ENCODE assay signal across 14 mouse cellular contexts in the genomic region with DNA sequence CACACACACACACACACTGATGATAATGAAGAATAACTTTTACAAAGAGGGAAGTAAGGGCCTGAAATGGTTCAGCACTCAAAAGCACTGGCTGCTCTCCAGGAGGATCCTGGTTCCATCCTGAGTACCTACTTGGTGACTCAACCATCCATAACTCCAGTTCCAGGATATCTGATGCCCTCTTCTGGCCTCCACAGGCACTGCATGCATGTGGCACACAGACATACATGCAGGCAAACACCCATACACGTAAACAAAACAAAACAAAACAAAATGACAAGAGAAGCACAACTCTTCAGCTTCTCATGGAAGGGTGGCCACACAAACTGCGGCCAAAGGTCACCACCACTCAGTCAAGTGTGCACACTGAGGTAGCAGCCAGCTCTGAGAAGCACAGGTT.
DNase-seq lines count a peak whose midpoint lies in the region; ATAC-seq and TF ChIP-seq lines count a peak whose summit lies in the region.
"Had no signal": no experiment of that assay in that cellular context is flagged by ENCODE, and none has a peak within 500 bp of the region (broad histone marks: within the 10 kb centered on the region; RNA-seq: fewer than 3 reads in every experiment).

No protein-coding gene starts in this region.

- H3K36me3 ChIP-seq in liver, postnatal 0 days (replicated peaks; ENCODE audit: insufficient read depth, low read length), result no peaks in the 10 kb centered on the region
- no peaks in the 10 kb centered on the region for H3K36me3 ChIP-seq in liver, embryonic 11.5 days (ENCODE audit: control insufficient read depth, insufficient read depth, low read length)
- no peaks in the 10 kb centered on the region for H3K36me3 ChIP-seq in hindbrain, embryonic 14.5 days (replicated peaks; ENCODE audit: control insufficient read depth, insufficient read depth)
- H3K36me3 ChIP-seq: forebrain, embryonic 15.5 days; liver, embryonic 13.5 days; neural tube, embryonic 12.5 days had no signal

- H3K27ac ChIP-seq in liver, postnatal 0 days (ENCODE audit: low read depth), result no peak overlapping the region
- H3K27ac ChIP-seq in liver, embryonic 11.5 days (ENCODE audit: low read depth, low read length), result no peak overlapping the region
- H3K27ac ChIP-seq in embryonic fibroblast, embryonic 13.5 days (ENCODE audit: insufficient read depth, low read length), result no peak overlapping the region
- no peak overlapping the region for H3K27ac ChIP-seq in hindbrain, embryonic 14.5 days
- H3K27ac ChIP-seq: forebrain, embryonic 15.5 days; liver, embryonic 13.5 days; neural tube, embryonic 12.5 days had no signal

- WGBS in liver, postnatal 0 days (ENCODE audit: insufficient replicate concordance), result 84% methylated on average over 2 of the region's 2 CpGs
- WGBS in liver, embryonic 11.5 days, result 78% methylated on average over 2 of the region's 2 CpGs
- WGBS in hindbrain, embryonic 14.5 days, result 94% methylated on average over 2 of the region's 2 CpGs

- no peak overlapping the region for H3K4me3 ChIP-seq in liver, postnatal 0 days (ENCODE audit: low read depth, low read length)
- no peak overlapping the region for H3K4me3 ChIP-seq in liver, embryonic 11.5 days (ENCODE audit: low read depth, low read length)
- H3K4me3 ChIP-seq in embryonic fibroblast, embryonic 13.5 days (ENCODE audit: insufficient read depth, low read length), result no peak overlapping the region
- H3K4me3 ChIP-seq in hindbrain, embryonic 14.5 days (replicated peaks; ENCODE audit: low read length), result no peak overlapping the region
- H3K4me3 ChIP-seq: forebrain, embryonic 15.5 days; liver, embryonic 13.5 days; neural tube, embryonic 12.5 days had no signal

- ATAC-seq in liver, postnatal 0 days, result no peak
- no peak for ATAC-seq in liver, embryonic 11.5 days (replicated peaks; ENCODE audit: low FRiP score)
- no peak for ATAC-seq in hindbrain, embryonic 14.5 days (ENCODE audit: low FRiP score)
- ATAC-seq: forebrain, embryonic 15.5 days had no signal

- peak; percentile 46 for TF ChIP-seq CTCF in liver, postnatal 0 days (IDR thresholded peaks at IDR 0.05; ENCODE audit: low read depth)
- peak; percentile 5; the same call in 1 of the 2 replicates for TF ChIP-seq CTCF in embryonic fibroblast, embryonic 13.5 days (IDR thresholded peaks at IDR 0.05; ENCODE audit: borderline replicate concordance, insufficient read depth, low read length)

- no peak overlapping the region for H3K4me2 ChIP-seq in liver, postnatal 0 days (ENCODE audit: low read depth, low read length)
- H3K4me2 ChIP-seq in liver, embryonic 11.5 days, result no peak overlapping the region
- no peak overlapping the region for H3K4me2 ChIP-seq in hindbrain, embryonic 14.5 days (replicated peaks)
- H3K4me2 ChIP-seq: forebrain, embryonic 15.5 days; liver, embryonic 13.5 days; neural tube, embryonic 12.5 days had no signal

- DNase-seq in cerebellum, postnatal 14 days, result peak; percentile 18 to 24
- DNase-seq in cerebellum, adult 11 months, result no peak
- no peak for DNase-seq in liver, postnatal 0 days
- no peak for DNase-seq in liver, embryonic 11.5 days (ENCODE audit: low spot score)
- DNase-seq in CD4-positive helper T cell, adult 2 months (ENCODE audit: low read depth, low spot score), result peak; percentile 8
- DNase-seq in urinary bladder, postnatal 10 days (ENCODE audit: low spot score), result no peak
- DNase-seq in hindbrain, embryonic 14.5 days (ENCODE audit: low spot score), result no peak
- DNase-seq: adrenal gland, adult 8-10 months; heart, postnatal 10 days; liver, embryonic 13.5 days; retina, postnatal 1 day had no signal

- H3K9ac ChIP-seq in liver, postnatal 0 days (replicated peaks), result no peak overlapping the region
- no peak overlapping the region for H3K9ac ChIP-seq in liver, embryonic 11.5 days (ENCODE audit: low read depth, low read length)
- H3K9ac ChIP-seq in hindbrain, embryonic 14.5 days, result no peak overlapping the region
- H3K9ac ChIP-seq: forebrain, embryonic 15.5 days; liver, embryonic 13.5 days; neural tube, embryonic 12.5 days had no signal

- TF ChIP-seq EP300 in liver, postnatal 0 days (IDR thresholded peaks at IDR 0.05; ENCODE audit: low read depth), result no peak

- no peaks in the 10 kb centered on the region for H3K9me3 ChIP-seq in liver, postnatal 0 days (ENCODE audit: low read length)
- H3K9me3 ChIP-seq in liver, embryonic 11.5 days (ENCODE audit: control insufficient read depth, low read length), result no peaks in the 10 kb centered on the region
- H3K9me3 ChIP-seq in hindbrain, embryonic 14.5 days (ENCODE audit: control insufficient read depth, low read length), result no peaks in the 10 kb centered on the region
- H3K9me3 ChIP-seq: forebrain, embryonic 15.5 days; liver, embryonic 13.5 days; neural tube, embryonic 12.5 days had no signal

- TF ChIP-seq POLR2A in embryonic fibroblast, embryonic 13.5 days (IDR thresholded peaks at IDR 0.05; ENCODE audit: low read depth, low read length), result no peak

- no peaks in the 10 kb centered on the region for H3K4me1 ChIP-seq in liver, postnatal 0 days (ENCODE audit: insufficient read depth)
- H3K4me1 ChIP-seq in liver, embryonic 11.5 days (replicated peaks; ENCODE audit: control insufficient read depth, insufficient read depth, low read length), result no peaks in the 10 kb centered on the region
- no peaks in the 10 kb centered on the region for H3K4me1 ChIP-seq in embryonic fibroblast, embryonic 13.5 days (ENCODE audit: control insufficient read depth, insufficient read depth, low read length)
- peaks cover 6% of the 10 kb centered on the region; the same call in 1 of the 2 replicates for H3K4me1 ChIP-seq in hindbrain, embryonic 14.5 days (replicated peaks; ENCODE audit: control insufficient read depth, insufficient read depth, low read length)
- H3K4me1 ChIP-seq: forebrain, embryonic 15.5 days; liver, embryonic 13.5 days had no signal

- H3K27me3 ChIP-seq in liver, postnatal 0 days (ENCODE audit: insufficient read depth, low read length), result 0 out of 2 replicates have a peak, but pooled peaks cover 2% of the 10 kb centered on the region
- H3K27me3 ChIP-seq in liver, embryonic 11.5 days (replicated peaks; ENCODE audit: control insufficient read depth, insufficient read depth, low read length), result no peaks in the 10 kb centered on the region
- no peaks in the 10 kb centered on the region for H3K27me3 ChIP-seq in hindbrain, embryonic 14.5 days (ENCODE audit: control insufficient read depth, insufficient read depth, low read length)
- H3K27me3 ChIP-seq: forebrain, embryonic 15.5 days; liver, embryonic 13.5 days; neural tube, embryonic 12.5 days had no signal

Comparison
In these comparisons a context has a peak if more than half of its experiments do, and no peak if none do; other contexts are left out.
1. DNase-seq: peak in cerebellum, postnatal 14 days (2 of 2) and CD4-positive helper T cell, adult 2 months (single experiment); none in cerebellum, adult 11 months (single experiment), liver, postnatal 0 days (single experiment), liver, embryonic 11.5 days (single experiment), urinary bladder, postnatal 10 days (single experiment) and hindbrain, embryonic 14.5 days (single experiment).